Mouse (Mus musculus): ENCODE measurements around the gene Dock9.
A peak's percentile ranks its signal among the peaks of the same experiment; 100 is the strongest.

The Dock9 gene

DNA sequence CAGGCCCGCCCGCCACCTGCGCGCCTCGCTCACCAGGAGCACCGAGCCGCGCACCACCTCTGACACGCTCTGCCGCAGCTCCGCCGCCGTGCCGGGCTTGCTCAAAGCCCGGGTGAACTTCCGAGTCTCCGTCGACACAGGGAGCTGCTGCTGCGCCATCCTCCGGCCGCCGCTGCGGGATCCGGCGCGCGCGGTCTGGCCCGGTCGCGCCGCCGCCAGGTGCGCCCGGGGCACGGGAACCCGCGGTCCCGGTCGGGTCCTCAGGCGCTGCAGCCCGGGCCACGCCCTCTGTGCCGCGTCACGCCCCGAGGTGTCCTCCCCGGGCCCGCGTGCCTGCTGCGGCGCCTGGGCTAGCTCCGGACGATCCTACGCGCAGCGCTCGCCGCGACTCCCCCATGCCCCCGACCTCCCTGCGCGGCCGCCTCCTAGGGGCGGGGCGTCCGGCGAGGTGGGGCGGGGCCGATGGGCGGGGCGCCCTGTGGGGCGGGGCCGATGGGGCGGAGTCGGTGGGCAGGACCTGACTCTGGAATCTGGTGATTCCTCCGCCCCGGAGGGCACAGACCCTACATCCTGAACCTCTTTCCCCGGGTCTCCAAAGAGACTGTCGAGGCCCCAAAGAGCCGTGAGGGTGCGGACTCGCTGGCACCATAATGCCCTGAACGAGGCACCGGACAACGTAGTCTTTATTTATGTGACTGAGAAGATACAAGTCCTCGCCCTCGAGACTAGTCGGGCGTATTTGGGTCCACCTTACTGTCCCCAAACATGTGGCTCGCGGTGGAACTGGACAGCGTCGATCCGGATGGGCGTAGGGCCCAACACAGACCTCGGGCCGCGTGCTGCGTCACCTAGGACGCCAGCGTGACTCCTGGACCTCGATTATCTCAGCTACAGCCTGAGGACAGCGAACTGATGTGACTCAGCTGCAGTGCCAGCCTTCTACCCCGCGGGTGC, at the start of gene Dock9:
TSS of gene Dock9 (minus strand) at position 381 of the 954 bp plus-strand sequence.
- peak; percentile 92 for DNase-seq (ENCODE audit: low read depth, low spot score)

DNA sequence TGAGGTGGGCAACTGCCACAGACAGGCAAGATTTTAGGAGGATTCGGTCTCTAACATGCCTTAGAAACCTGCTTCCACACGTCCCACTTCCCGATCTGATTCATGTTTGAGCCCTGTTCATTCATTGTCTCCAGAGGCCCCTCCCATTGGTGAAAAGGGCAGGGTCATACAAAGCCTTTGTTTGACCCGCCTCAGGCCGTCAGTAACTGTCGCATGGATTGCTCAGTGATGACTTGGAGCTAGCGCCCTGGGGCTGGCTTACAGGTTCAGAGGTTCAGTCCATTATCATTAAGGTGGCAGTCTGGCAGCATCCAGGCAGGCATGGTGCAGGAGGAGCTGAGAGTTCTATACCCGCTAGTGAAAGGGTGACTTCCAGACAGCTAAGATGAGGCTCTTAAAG, 46.8 kb upstream of the Dock9 start:
- DNase-seq (ENCODE audit: low read depth, low spot score): no peak

DNA sequence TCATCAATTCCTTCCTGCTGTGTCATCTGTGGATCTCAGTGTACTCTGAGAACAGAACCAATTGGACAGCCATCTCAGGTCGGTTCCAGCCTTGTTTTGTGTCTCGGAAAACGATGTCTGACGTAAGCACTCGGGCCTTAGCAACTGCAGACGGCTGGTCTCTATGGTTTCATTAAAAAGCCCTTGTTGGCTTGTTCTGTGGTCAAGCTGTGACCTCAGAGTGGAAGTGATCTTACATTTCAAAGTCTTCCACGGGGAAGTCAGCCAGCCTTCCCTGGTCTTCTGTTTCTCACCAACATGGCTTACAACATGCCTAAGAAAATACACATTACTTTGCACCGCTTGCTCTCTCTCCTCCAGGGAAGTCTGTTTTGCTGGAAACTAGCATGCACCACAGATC, 42.6 kb upstream of the Dock9 start:
- no peak for DNase-seq (ENCODE audit: low read depth, low spot score)

DNA sequence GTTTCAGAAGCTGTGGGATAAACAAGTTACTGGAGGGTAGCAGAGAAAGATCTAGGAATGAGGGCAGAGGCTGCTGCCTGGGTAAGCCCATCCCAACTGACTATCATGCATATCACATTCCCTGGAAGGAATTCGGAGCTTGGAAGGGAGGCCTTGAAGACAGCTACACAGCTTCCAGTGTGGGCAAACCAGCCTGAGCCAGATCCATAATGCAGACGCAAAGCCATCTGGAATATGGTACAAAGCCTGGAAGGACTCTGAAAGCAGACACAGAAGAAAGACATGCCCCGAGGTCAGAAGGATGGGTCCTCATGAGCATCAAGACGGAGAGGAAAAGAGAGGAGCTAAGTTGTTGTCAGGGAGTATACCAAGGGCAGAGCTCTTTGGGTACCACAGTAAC, 40.5 kb upstream of the Dock9 start:
- no peak for DNase-seq (ENCODE audit: low read depth, low spot score)

DNA sequence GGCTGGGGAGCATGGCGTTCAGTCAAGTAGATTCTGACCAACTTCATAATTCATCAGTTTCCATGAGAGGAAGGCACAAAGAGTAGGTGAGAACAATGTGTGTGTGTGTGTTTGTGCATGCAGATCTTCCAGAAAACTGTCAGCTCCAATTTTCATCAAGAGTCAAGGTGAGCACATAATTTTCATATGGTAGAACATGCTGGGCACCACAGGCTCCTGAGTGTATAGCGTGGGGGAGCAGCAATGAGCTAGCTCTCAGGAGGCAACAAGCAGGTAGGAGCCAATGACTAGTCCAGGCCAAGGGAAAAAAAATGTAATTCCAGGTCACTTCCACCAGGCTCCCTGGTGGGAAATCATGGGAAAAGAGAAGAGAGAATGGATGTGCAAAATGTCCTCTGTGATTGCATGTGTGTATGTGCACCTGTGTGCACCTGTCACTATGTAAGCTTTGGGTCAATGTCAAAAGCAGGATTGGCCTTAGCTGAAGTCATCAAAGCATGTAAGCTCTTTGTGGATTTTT, 35.4 kb upstream of the Dock9 start:
- no peak for DNase-seq (ENCODE audit: low read depth, low spot score)

DNA sequence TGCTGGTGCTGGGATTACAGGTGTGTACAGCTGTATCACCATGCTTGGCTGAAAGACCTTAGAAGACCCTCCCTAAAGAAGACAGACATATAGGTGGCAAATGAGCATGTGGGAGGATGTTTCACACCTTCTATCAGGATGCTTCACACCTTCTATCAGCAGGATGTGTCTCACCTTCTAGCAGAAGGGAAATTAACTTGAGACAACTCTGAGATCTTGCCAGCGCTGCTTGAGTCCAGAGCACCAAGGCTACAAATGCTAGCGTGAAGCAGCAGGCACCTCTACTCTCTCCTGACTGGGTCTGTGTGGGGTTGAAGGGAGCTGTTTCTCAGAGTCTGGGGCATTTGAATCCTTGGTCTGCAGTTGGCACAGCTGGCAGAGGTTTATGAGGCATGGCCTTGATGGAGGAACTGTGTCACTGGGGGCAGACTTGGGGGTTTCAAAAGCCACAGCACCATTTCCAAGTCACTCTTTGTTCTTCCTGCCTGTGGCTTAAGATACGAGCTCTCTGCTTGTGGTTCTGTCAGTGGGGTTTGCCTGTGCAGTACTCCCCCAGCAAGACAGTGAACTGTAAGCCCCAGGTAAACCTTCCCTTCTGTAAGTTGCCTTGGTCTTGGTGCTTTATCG, 32.3 kb upstream of the Dock9 start:
- DNase-seq (ENCODE audit: low read depth, low spot score): peak; percentile 48

DNA sequence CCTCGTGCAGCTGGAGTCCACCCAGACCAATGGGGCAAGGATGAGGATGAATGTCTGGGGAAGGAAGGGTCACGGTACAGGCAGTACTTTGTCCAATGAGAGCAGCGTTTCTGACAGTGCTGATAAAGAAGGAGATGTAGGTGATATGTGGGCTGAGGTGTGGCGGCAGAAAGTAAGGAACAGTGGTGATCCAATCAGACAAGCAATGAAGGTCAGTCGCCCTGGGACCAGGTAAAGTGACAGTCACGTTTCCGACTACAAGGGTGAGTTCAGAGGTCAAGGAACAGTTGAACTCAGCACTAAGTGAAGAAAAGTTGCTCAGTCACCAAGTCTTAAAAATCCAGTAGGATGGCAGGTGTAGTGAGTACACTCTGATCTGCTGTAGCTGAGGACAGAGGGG, 29.5 kb upstream of the Dock9 start:
- DNase-seq (ENCODE audit: low read depth, low spot score): no peak

DNA sequence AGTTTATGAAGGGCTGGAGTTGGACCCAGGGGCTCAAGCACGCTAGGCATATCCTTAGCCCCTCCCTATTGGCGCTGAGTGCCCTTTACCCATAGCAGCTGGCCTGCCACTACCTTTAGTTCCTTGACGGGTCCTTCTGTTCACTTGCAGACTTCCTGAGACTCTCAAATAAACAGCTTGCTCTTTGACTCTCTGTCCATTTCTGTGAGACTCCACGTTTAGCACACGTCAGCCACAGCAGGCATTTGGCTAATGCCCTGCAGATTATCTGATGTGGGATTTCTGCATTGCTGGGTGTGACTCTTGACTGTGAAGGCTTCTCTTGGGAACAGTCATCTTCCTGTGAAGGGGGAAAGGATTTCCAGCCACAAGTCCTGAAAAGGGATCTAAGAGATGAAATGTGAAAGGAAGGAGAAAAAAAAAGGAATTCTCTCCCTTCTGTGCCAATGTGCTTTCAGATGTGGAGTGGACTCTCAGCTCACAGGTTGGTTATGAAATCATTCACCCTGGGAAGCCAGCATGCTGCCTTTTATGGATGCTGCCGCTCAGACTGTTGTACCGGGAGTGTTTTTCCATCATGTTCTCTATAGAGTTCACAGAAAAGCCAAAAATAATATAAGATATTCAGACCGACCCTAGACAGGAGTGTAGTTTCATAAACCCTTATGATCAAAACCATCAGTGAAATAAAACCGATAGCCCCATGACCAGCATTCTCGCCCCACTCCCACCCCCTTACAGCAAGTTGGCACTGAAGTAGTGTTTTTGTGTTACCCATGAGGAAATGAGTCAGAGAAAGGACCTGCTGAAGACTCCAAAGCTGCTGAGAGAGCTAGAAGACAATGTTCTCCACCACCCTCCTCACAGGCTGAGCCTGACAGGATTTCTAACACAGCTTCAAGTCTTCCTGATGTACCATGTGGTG, 28.1 kb upstream of the Dock9 start:
- no peak for DNase-seq (ENCODE audit: low read depth, low spot score)

DNA sequence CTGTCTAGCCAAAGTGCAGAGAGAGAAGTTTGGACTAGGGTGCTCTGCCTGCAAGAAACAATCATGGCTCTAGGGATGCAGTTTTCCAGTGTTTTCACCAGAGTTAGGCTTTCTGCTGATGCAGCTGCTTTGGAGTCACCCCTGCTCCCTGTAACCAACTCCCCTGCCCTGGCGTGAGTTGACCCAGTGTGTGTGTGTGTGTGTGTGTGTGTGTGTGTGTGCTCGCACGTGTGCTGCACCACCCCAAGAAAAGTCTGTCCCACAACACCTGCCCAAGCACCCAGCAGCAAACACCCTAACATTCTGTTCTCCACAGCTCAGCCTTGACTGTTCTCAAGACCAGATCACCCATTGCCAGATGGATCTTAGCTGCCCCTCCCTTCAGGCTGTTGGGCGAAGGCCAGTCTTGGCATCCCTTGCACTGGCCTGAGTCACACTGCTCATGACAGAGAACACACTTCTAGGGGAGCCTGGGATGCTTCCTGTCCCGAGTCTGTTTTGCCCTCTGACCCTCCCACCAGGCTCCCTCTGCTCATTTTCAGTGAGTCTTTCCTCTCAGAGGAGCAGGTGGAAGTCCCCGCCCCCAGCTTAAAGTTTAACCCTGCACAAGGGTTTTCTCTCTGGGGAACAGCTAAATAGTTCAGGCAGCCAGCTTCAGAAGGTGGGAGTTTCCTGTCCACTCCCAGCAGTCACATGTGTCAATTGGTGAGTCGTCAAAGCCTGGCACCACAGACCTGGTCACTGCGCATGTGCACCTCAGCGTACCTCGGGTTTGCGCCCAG, 26.9 kb upstream of the Dock9 start:
- no peak for DNase-seq (ENCODE audit: low read depth, low spot score)

DNA sequence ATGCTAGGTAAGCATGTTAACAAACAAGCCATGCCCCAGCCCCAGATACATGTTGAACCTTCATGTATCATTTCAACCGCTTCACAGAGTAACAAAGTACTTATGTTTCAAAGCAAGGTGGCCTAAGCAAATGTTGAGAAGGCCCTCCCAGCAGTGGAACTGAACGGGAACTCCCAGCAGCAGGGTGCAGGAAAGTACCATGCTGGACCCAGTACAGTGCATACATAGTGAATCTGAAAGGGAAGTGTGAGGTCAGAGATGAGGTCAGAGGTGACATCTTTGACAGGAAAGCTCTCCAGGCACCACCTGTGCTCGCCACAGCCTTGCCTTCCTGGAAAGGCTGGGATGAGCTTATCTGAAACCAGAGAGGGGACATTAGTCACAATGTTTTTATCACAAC, 25.4 kb upstream of the Dock9 start:
- DNase-seq (ENCODE audit: low read depth, low spot score): peak; percentile 42

DNA sequence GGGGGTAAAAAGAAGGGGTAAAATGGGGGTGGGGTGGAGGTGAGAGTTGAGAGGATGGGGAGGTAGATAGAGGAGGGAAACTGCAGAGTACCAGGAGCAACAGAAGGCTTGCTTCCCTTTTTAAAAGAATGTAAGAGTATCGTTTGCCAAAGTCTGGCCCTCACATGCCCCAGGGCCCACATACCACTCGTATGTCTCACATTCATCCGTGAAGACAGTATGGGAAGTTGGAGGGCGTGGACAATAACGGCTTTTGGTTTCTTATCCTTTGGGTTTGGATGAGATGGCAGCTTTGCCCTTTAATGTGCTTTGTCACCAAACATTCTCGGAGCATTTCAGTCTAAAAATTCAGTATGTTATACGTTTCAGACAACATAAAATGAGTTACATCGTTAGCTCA, 24.9 kb upstream of the Dock9 start:
- no peak for DNase-seq (ENCODE audit: low read depth, low spot score)

DNA sequence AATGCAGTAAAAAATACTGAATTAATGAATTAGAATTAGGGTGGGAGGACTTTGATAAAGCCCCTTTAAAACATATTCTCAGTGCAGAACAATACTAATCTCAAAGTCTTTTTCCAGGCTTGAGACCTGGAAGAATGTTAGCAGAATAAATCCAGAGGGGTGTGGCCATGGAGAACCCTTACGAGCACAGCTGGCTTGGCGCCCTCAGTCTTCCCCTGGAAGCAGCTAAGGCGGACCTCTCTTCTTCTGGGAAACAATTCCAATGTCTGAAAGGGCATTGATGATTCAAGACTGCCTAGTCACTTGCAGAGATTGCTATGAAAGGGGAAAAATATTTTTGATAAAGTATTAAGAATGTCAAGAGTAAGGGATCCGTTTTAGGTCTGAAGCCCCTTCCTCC, 9.2 kb upstream of the Dock9 start:
- DNase-seq (ENCODE audit: low read depth, low spot score): no peak

DNA sequence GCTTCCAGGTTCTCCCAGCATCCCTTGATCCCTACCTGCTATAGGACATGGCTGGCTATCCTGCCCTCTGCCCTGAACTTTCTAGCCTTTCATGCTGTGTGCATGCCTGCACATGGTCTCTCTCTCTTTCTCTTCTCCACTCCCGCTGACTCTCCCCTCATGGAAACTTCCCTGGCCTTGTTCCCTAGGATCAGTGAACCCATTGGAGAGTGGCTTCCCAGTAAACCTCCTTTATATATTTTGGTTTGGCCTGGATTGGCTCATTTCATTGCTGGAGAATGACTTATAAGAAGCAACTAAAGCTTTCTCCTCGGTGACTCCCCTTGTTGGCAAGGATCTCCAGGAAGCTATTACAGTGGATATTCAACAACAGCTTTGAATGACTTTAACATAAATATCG, 8.7 kb upstream of the Dock9 start:
- DNase-seq (ENCODE audit: low read depth, low spot score): no peak

DNA sequence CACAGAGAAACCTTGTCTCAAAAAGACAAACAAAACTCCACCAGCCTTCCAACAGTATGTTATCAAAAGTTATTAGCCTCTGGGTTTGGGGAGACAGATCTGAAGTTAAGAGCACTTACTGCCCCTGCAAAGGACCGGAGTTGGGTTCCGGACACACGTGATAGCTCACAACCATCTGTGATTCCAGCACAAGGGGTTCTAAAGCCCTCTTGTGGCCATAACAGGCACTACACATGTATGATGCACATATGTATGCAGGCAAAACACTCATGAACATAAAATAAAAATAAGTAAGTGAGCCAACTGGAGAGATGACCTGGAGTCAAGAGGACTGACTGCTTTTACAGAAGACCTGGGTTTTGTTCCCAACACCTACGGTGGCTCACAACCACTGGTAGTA, 6.8 kb upstream of the Dock9 start:
- DNase-seq (ENCODE audit: low read depth, low spot score): peak; percentile 39

DNA sequence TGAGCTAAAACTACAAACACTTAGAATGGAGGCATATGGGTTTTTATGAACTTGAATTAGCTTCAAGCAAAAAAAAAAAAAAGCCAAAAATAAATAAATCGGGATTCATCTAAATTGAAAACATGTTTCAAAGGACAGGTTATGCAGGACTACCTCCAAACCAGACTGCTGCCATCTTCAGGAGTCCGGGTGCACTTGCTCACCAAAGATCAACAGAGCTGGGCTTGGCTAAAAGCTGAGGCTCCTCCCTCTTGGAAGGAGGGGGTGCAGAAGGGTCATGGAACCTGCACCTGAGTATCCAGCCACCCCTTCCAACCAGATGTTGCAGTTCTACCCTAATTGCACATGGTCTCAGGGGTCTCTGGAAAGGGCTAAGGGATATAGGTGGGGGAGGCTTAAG, 3.3 kb upstream of the Dock9 start:
- peak; percentile 41 for DNase-seq (ENCODE audit: low read depth, low spot score)

DNA sequence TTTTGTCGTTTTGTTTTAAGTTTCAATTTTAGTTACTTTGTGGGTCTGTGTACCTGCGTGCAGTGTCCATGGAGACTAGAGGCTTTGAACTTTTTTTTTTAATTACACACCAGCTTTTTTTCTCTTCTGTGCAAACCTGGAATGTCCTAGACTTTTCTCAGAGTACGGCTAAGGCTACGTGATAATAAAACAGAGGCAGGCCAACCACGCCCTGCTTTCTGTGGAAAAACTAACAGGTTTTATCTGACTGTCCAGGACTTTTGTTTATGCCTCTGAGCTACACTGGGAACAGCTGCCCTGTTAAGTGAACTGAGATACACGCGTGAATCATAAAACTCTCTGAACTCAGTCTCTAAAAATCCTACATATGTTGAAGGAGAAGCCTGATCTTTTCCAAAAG, 1.5 kb upstream of the Dock9 start:
- DNase-seq (ENCODE audit: low read depth, low spot score): peak; percentile 12

DNA sequence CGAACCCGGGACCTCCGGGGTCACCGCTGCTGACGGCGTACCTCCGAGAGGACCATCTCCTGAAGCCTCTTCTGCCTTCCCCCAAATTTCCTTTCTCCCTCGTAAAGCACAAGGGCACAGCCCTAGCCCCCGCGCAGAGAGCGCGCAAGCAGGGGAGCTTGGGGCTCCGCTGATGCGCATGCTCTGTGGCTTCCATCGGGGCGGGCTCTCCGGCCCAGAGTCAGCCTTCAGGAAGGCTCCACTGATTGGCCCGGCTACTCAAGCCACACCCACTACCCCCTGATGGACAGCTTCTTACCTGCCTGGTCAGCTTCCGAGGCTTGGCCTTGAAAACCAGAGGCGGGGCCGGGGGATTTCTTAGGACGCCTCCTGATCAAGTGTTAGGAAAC, 768 bp upstream of the Dock9 start:
- peak; percentile 92 for DNase-seq (ENCODE audit: low read depth, low spot score)

DNA sequence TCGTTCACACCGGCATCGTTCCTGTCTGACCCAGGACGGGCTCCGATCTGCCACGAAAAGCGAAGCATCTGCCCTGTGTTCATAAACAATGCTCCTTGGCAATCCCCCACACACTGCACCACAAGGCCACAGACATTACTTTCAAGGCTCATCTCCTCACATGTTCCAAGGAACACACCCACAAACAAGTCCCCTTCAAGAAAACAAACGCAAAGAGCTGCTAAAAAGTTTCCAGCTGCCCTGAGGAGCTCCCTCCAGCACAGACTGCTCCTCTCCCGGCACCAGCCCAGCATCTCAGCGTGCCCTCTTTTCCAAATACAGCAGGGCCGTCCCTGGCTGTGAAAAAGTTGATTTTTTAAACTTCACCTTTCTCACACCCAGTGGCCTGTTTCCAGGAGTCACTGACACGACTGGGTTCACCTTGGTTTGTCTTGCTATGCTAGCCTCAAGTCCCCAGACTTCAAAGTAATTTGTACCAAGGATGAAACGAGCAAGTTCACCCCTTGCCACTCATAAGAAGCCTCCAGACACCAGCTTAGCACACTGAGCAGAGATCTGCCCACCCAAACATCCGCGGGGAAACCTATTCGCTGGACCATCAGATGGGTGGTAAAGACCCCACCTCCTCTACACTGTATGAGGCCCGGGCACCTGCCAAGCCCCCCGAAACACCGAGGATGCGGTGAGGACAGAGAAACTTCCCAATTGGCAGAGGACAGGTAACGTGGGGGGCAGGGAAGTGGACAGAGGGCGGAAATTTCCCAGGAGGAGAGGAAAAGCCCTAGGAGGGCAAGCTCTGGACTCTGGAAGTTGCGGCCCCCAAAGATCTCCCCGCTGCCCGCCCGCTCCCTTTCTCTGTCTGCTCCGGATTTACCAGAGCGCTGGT, 823 bp downstream of the Dock9 start:
- DNase-seq (ENCODE audit: low read depth, low spot score): no peak

DNA sequence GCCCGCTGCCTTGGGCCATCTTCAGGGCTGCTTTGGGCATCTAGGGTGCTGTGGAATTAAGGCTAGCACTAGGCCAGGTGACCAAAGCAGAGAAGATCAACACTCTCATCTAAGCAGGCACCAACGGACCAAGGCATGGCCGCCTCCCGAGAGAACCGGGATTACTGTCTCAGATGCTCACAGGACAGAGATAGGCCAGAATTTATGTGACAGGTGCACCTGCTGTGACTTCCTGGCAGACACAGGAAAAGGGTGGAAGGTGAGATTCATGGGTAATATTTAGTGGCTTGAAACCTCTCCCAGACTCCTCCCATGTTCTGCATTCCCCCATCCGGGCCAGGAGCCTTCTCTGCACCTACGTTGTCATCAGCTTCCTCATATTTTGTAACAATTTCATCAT, 2.1 kb downstream of the Dock9 start:
- DNase-seq (ENCODE audit: low read depth, low spot score): no peak

DNA sequence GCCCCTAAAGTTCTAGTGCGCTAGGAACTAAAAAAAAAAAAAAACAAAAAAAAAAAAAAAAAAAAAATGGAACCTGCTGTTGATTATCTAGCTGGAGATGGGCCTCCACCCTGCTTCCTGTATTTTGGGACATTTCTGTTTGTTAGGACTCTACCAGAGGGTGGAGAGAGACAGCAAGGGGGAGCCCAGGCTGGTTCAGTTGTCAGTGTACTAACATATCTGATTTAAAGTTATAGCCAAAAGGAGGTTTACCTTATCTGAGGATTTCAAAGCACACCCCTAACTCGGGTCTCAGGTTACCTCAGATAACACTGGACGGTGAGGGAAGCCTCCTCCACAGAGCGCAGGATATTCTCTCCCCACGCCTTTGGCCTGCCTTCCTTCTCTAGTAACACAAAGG, 4.0 kb downstream of the Dock9 start:
- no peak for DNase-seq (ENCODE audit: low read depth, low spot score)

All from CD4-positive helper T cell, adult 2 months (primary cell).